Mouse (Mus musculus) MEL (cell line): Measurements from ENCODE around the gene Atp1a4. TPM values are rescaled to one million over a fixed set of nuclear protein-coding genes. Genes with fewer than 3 reads are reported as not detected.

Experiments
- DNase-seq: peaks from one replicate; pipeline ENCODE4 v3.0.0; 2011; ENCODE audit warnings: low read depth, low spot score
- H3K27ac ChIP-seq: 2 replicates; pipeline ENCODE4 v1.5.1; 2012; ENCODE audit warnings: low read depth, mild to moderate bottlenecking, control low read depth, low read length, moderate library complexity; ENCODE audit not compliant: control insufficient read depth
- H3K27me3 ChIP-seq, 2 experiments: fragments of 150-350 bp in 1 of 2; sonication (generic) in 1 of 2; 2 replicates each; pipeline ENCODE4 v1.6.1; 2012; ENCODE audit warnings: low read length in 2 of 2, mild to moderate bottlenecking in 2 of 2, improper control_type of control experiment in 1 of 2, moderate library complexity in 1 of 2; ENCODE audit not compliant: insufficient read depth in 2 of 2, control insufficient read depth in 1 of 2
- H3K36me3 ChIP-seq, 2 experiments: 2 replicates each; pipeline ENCODE4 v1.6.1; 2012 to 2014; ENCODE audit warnings: low read length in 2 of 2, improper control_type of control experiment in 1 of 2, inconsistent platforms in 1 of 2, mild to moderate bottlenecking in 1 of 2; ENCODE audit not compliant: insufficient read depth in 2 of 2, control insufficient read depth in 1 of 2
- H3K4me1 ChIP-seq, 2 experiments: fragments of 150-350 bp in 1 of 2; sonication (generic) in 1 of 2; 2 replicates each; pipeline ENCODE4 v1.6.1; 2012; ENCODE audit warnings: low read length in 2 of 2, improper control_type of control experiment in 1 of 2, mild to moderate bottlenecking in 1 of 2; ENCODE audit not compliant: insufficient read depth in 2 of 2, control insufficient read depth in 1 of 2
- H3K4me3 ChIP-seq, 2 experiments: fragments of 150-350 bp in 1 of 2; sonication (generic) in 1 of 2; 2 replicates each; pipeline ENCODE4 v1.5.1; 2012; ENCODE audit warnings: low read depth in 2 of 2, low read length in 2 of 2, mild to moderate bottlenecking in 2 of 2, moderate library complexity in 2 of 2, control low read depth in 1 of 2, improper control_type of control experiment in 1 of 2; ENCODE audit not compliant: control insufficient read depth in 1 of 2, insufficient read depth in 1 of 2
- H3K79me2 ChIP-seq: 2 replicates; pipeline ENCODE4 v1.6.1; 2012; ENCODE audit warnings: mild to moderate bottlenecking, low read length, moderate library complexity; ENCODE audit not compliant: control insufficient read depth, poor library complexity, insufficient read depth
- H3K9ac ChIP-seq: 2 replicates; pipeline ENCODE4 v1.6.1; 2012; ENCODE audit warnings: low read depth, mild to moderate bottlenecking, control low read depth, low read length, moderate library complexity; ENCODE audit not compliant: control insufficient read depth, poor library complexity, severe bottlenecking
- H3K9me3 ChIP-seq: fragments of 150-350 bp; sonication (generic); replicated peaks from 2 replicates; pipeline ENCODE4 v1.6.1; 2012; ENCODE audit warnings: mild to moderate bottlenecking, low read length, improper control_type of control experiment, moderate library complexity; ENCODE audit not compliant: insufficient read depth
- BHLHE40 ChIP-seq: IDR thresholded peaks from 2 replicates; pipeline ENCODE4 v1.6.1; 2012; ENCODE audit warnings: low read depth, mild to moderate bottlenecking, inconsistent platforms, low read length, improper control_type of control experiment, borderline replicate concordance
- E2F4 ChIP-seq: IDR thresholded peaks from 2 replicates; pipeline ENCODE4 v1.6.1; 2011; ENCODE audit warnings: low read depth, low read length, improper control_type of control experiment, borderline replicate concordance
- EP300 ChIP-seq, 2 experiments: IDR thresholded peaks; 2 replicates each; pipeline ENCODE4 v1.6.1; 2011; ENCODE audit warnings: improper control_type of control experiment in 2 of 2, low read length in 2 of 2, low read depth in 1 of 2, mild to moderate bottlenecking in 1 of 2
- ETS1 ChIP-seq: IDR thresholded peaks from 2 replicates; pipeline ENCODE4 v1.6.1; 2012; ENCODE audit warnings: low read depth, mild to moderate bottlenecking, inconsistent platforms, low read length, improper control_type of control experiment, moderate library complexity
- GATA1 ChIP-seq: IDR thresholded peaks from 2 replicates; pipeline ENCODE4 v1.6.1; 2011; ENCODE audit warnings: low read depth, low read length, improper control_type of control experiment
- JUND ChIP-seq: IDR thresholded peaks from 2 replicates; pipeline ENCODE4 v1.6.1; 2011; ENCODE audit warnings: low read depth, mild to moderate bottlenecking, improper control_type of control experiment, low read length
- KAT2A ChIP-seq: conservative IDR thresholded peaks from 2 replicates; pipeline ENCODE4 v1.6.1; 2012; ENCODE audit warnings: low read depth, low read length, improper control_type of control experiment, inconsistent platforms
- MAFK ChIP-seq: IDR thresholded peaks from 2 replicates; pipeline ENCODE4 v1.6.1; 2011; ENCODE audit warnings: low read depth, mild to moderate bottlenecking, low read length, improper control_type of control experiment, borderline replicate concordance
- MAX ChIP-seq: IDR thresholded peaks from 2 replicates; pipeline ENCODE4 v1.6.1; 2011; ENCODE audit warnings: low read length, improper control_type of control experiment
- MAZ ChIP-seq: IDR thresholded peaks from 2 replicates; pipeline ENCODE4 v1.6.1; 2012; ENCODE audit warnings: low read depth, mild to moderate bottlenecking, inconsistent platforms, low read length, improper control_type of control experiment
- MEF2A ChIP-seq: IDR thresholded peaks from 2 replicates; pipeline ENCODE4 v1.6.1; 2014; ENCODE audit warnings: low read depth, mild to moderate bottlenecking, inconsistent platforms, low read length, improper control_type of control experiment; ENCODE audit not compliant: poor library complexity, insufficient replicate concordance, severe bottlenecking; ENCODE audit errors: extremely low read depth
- MYB ChIP-seq: IDR thresholded peaks from 2 replicates; pipeline ENCODE4 v1.6.1; 2011; ENCODE audit warnings: mild to moderate bottlenecking, low read depth, low read length, improper control_type of control experiment
- MYC ChIP-seq: IDR thresholded peaks from 2 replicates; pipeline ENCODE4 v1.6.1; 2011; ENCODE audit warnings: low read depth, mild to moderate bottlenecking, low read length, improper control_type of control experiment, moderate library complexity
- NELFE ChIP-seq: IDR thresholded peaks from 2 replicates; pipeline ENCODE4 v1.6.1; 2011; ENCODE audit warnings: low read depth, low read length, improper control_type of control experiment
- NRF1 ChIP-seq: IDR thresholded peaks from 2 replicates; pipeline ENCODE4 v1.6.1; 2014; ENCODE audit warnings: low read depth, mild to moderate bottlenecking, inconsistent platforms, low read length, improper control_type of control experiment, moderate library complexity; ENCODE audit not compliant: poor library complexity, insufficient read depth, severe bottlenecking
- POLR2A ChIP-seq, 2 experiments: IDR thresholded peaks; 2 replicates each; pipeline ENCODE4 v1.6.1; 2011 to 2012; ENCODE audit warnings: low read length in 2 of 2, mild to moderate bottlenecking in 2 of 2, control low read depth in 1 of 2, improper control_type of control experiment in 1 of 2, low read depth in 1 of 2, moderate library complexity in 1 of 2; ENCODE audit not compliant: control insufficient read depth in 1 of 2, insufficient read depth in 1 of 2, poor library complexity in 1 of 2
- POLR2AphosphoS2 ChIP-seq: IDR thresholded peaks from 2 replicates; pipeline ENCODE4 v1.6.1; 2011; ENCODE audit warnings: low read length, improper control_type of control experiment
- POLR2AphosphoS5 ChIP-seq: IDR thresholded peaks from 2 replicates; pipeline ENCODE4 v1.6.1; 2012; ENCODE audit warnings: low read depth, borderline replicate concordance, mild to moderate bottlenecking, inconsistent platforms, low read length, moderate library complexity, mixed read lengths
- RAD21 ChIP-seq: IDR thresholded peaks from 2 replicates; pipeline ENCODE4 v1.6.1; 2011; ENCODE audit warnings: mild to moderate bottlenecking, low read depth, low read length, improper control_type of control experiment
- RCOR1 ChIP-seq: IDR thresholded peaks from 2 replicates; pipeline ENCODE4 v1.6.1; 2012; ENCODE audit warnings: low read depth, mild to moderate bottlenecking, inconsistent platforms, low read length, improper control_type of control experiment
- TAL1 ChIP-seq: IDR thresholded peaks from 2 replicates; pipeline ENCODE4 v1.6.1; 2012; ENCODE audit warnings: mild to moderate bottlenecking, inconsistent platforms, low read length, moderate library complexity, mixed read lengths
- UBTF ChIP-seq: IDR thresholded peaks from 2 replicates; pipeline ENCODE4 v1.6.1; 2012; ENCODE audit warnings: low read depth, mild to moderate bottlenecking, inconsistent platforms, low read length, improper control_type of control experiment, moderate library complexity, borderline replicate concordance; ENCODE audit not compliant: insufficient read depth
- USF1 ChIP-seq: IDR thresholded peaks from 2 replicates; pipeline ENCODE4 v1.6.1; 2014; ENCODE audit warnings: low read depth, mild to moderate bottlenecking, inconsistent platforms, low read length, improper control_type of control experiment, moderate library complexity
- USF2 ChIP-seq, 2 experiments: IDR thresholded peaks; 2 replicates each; pipeline ENCODE4 v1.6.1; 2011 to 2012; ENCODE audit warnings: improper control_type of control experiment in 2 of 2, low read length in 2 of 2, borderline replicate concordance in 1 of 2, inconsistent platforms in 1 of 2, low read depth in 1 of 2, mild to moderate bottlenecking in 1 of 2; ENCODE audit not compliant: insufficient read depth in 1 of 2
- ZC3H11A ChIP-seq: IDR thresholded peaks from 2 replicates; pipeline ENCODE4 v1.6.1; 2012; ENCODE audit warnings: low read depth, mild to moderate bottlenecking, inconsistent platforms, low read length, improper control_type of control experiment
- ZMIZ1 ChIP-seq: IDR thresholded peaks from 2 replicates; pipeline ENCODE4 v1.6.1; 2012; ENCODE audit warnings: low read depth, mild to moderate bottlenecking, inconsistent platforms, low read length, improper control_type of control experiment, moderate library complexity
- ZNF384 ChIP-seq: IDR thresholded peaks from 2 replicates; pipeline ENCODE4 v1.6.1; 2012; ENCODE audit warnings: low read depth, mild to moderate bottlenecking, inconsistent platforms, low read length, improper control_type of control experiment
- polyA plus RNA-seq, 2 experiments: library from polyadenylated mRNA; stranded (reverse) in 1 of 2; unstranded in 1 of 2; fragments of >175 nt in 1 of 2; fragments of >200 nt in 1 of 2; gene quantifications; 2 replicates each; pipeline versions ENCODE4 v1.2.1 to v1.2.4; 2012; ENCODE audit warnings: low replicate concordance in 2 of 2, low read depth in 1 of 2; ENCODE audit not compliant: insufficient read length in 2 of 2, insufficient read depth in 1 of 2, missing spikeins in 1 of 2
- total RNA-seq: library from RNA; depleted of rRNA; stranded (reverse); fragments of 300-350 nt; gene quantifications from 2 replicates; pipeline ENCODE4 v1.2.3, GENCODE M21; 2012

The Atp1a4 gene
- total and polyA plus RNA-seq, 3 experiments = not detected

DNA sequence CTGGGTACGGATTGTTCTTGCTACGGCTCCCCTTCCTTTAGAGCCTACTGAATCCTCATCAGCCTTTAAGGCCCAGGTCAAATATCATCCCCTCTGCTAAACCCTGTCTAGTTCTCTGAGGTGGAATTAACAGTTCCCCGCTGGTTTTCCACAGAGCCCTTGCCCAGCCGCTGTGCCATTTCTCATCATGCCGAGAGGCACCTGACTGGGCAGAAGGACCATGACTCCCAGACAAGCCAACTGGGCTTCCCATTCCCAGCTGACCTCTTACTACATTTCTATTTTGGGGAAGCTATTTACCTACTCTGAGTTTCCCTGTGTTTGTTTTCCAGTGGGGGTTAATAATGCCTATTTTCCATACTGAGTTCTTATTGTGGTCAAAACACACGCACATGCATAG lies 24.9 kb upstream of the Atp1a4 start:
- no peak overlapping the region for H3K9ac ChIP-seq
- no peak overlapping the region for H3K4me3 ChIP-seq
- H3K36me3 ChIP-seq = no peaks in the 10 kb centered on the region
- H3K79me2 ChIP-seq = no peaks in the 10 kb centered on the region
- H3K27me3 ChIP-seq = peaks cover 0 to 3% of the 10 kb centered on the region in 2 experiments; a peak in 1 of 4 replicates
- DNase-seq = no peak
- TF ChIP-seq POLR2AphosphoS2 (no peak), MAFK (no peak), NRF1 (no peak), MYB (no peak), E2F4 (no peak), KAT2A (no peak), USF1 (no peak), POLR2A (IDR thresholded peaks at IDR 0.05; ENCODE audit: control insufficient read depth in 1 of 2, insufficient read depth in 1 of 2, low read depth in 1 of 2, low read length in 2 of 2, poor library complexity in 1 of 2) (no peak), ZMIZ1 (no peak), RAD21 (no peak), TAL1 (no peak), POLR2AphosphoS5 (no peak), USF2 (IDR thresholded peaks at IDR 0.05; ENCODE audit: borderline replicate concordance in 1 of 2, insufficient read depth in 1 of 2, low read depth in 1 of 2, low read length in 2 of 2) (no peak), MYC (no peak), MAX (no peak), MEF2A (no peak)
- peaks cover 0 to 12% of the 10 kb centered on the region in 2 experiments; a peak in 2 of 4 replicates for H3K4me1 ChIP-seq
- no peak overlapping the region for H3K27ac ChIP-seq
- no peaks in the 10 kb centered on the region for H3K9me3 ChIP-seq

DNA sequence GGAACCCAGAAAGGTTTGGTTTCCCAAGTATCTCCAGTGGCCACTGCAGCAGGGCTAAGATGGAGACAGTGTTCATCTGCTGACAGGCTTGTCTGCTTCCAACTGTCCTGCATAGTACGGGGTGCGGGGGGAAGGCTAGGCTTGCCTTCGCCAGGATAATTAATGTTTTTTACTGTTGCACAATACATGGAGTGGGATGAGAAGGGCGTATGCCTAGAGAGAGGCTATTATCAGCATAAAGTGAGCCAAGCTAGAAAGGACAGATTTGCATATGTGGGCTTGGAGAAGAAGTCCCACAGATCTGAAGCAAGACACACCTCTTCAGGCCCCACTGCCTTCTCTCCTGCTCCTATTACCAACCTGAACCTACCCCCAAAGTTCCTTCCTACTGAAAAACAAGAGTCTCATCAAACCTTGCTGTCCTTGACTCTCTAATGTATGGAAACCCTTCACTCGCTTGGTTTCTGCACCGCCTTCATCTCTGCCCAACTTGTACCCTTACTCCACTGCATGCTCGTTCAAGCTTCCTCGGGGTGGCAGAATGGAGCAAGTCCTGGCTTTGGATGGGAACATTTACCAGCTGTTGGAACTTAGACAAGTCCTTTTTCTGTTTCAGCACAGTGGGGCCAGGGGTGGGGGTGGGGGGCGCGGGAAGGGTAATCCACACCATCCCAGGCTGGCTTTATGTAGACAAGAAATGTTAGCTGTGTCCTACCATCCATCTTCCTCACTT lies 23.5 kb upstream of the Atp1a4 start:
- TF ChIP-seq NRF1 (no peak), USF1 (no peak), GATA1 (no peak), ZNF384 (no peak), ZC3H11A (no peak), MYC (no peak), MAX (no peak), MAFK (no peak), MAZ (no peak), ETS1 (no peak), UBTF (no peak), EP300 (IDR thresholded peaks at IDR 0.05; ENCODE audit: low read depth in 1 of 2, low read length in 2 of 2) (no peak), MYB (no peak), RAD21 (no peak), JUND (no peak), E2F4 (no peak), BHLHE40 (no peak), POLR2AphosphoS2 (no peak), NELFE (no peak), RCOR1 (no peak)
- Histone ChIP-seq H3K9me3 (no peaks in the 10 kb centered on the region), H3K36me3 (peaks cover 0 to 13% of the 10 kb centered on the region in 2 experiments; a peak in 2 of 4 replicates), H3K27me3 (peaks cover 0 to 1% of the 10 kb centered on the region in 2 experiments; a peak in 1 of 4 replicates), H3K27ac (no peak overlapping the region), H3K79me2 (no peaks in the 10 kb centered on the region), H3K9ac (no peak overlapping the region), H3K4me3 (no peak overlapping the region), H3K4me1 (peaks cover 4 to 25% of the 10 kb centered on the region in 2 experiments)
- peak; percentile 10 for DNase-seq
